Mouse (Mus musculus): Measurements from ENCODE around the gene Ubtd2. TPM values are rescaled to one million over a fixed set of nuclear protein-coding genes. Genes with fewer than 3 reads are reported as not detected.

Ubtd2 gene
- polyA plus RNA-seq, 1 experiment, result 1.6 TPM

- H3K27ac ChIP-seq (ENCODE audit: insufficient read depth, low read depth, low read length), result no peak overlapping the region
- no peaks in the 10 kb centered on the region for H3K36me3 ChIP-seq (ENCODE audit: control insufficient read depth, insufficient read depth, low read length)
- no peak for TF ChIP-seq POLR2A (IDR thresholded peaks at IDR 0.05; ENCODE audit: low read depth, low read length)
- TF ChIP-seq CTCF (IDR thresholded peaks at IDR 0.05; ENCODE audit: extremely low read depth, insufficient read length, insufficient replicate concordance, low read depth, low read length), result no peak
- no peak overlapping the region for H3K4me3 ChIP-seq (ENCODE audit: low read depth, low read length)
- no peaks in the 10 kb centered on the region for H3K4me1 ChIP-seq (ENCODE audit: control insufficient read depth, insufficient read depth, insufficient read length, low read length)
- no peaks in the 10 kb centered on the region for H3K27me3 ChIP-seq (ENCODE audit: control insufficient read depth, insufficient read depth, low read length)
- 68% methylated on average over 2 of the region's 2 CpGs for WGBS
Observed at GRCm38 (mm10) chr11:32464282-32464681, 9.1 kb downstream of the Ubtd2 start.

GRCm38 (mm10) chr11:32471925-32472324, 16.8 kb downstream of the Ubtd2 start:
- no peaks in the 10 kb centered on the region for H3K27me3 ChIP-seq (ENCODE audit: control insufficient read depth, insufficient read depth, low read length)
- H3K4me3 ChIP-seq (ENCODE audit: low read depth, low read length), result no peak overlapping the region
- TF ChIP-seq CTCF (IDR thresholded peaks at IDR 0.05; ENCODE audit: extremely low read depth, insufficient read length, insufficient replicate concordance, low read depth, low read length) (no peak), POLR2A (IDR thresholded peaks at IDR 0.05; ENCODE audit: low read depth, low read length) (no peak)
- WGBS, result 69% methylated on average over 2 of the region's 2 CpGs
- no peaks in the 10 kb centered on the region for H3K36me3 ChIP-seq (ENCODE audit: control insufficient read depth, insufficient read depth, low read length)
- no peak overlapping the region for H3K27ac ChIP-seq (ENCODE audit: insufficient read depth, low read depth, low read length)
- H3K4me1 ChIP-seq (ENCODE audit: control insufficient read depth, insufficient read depth, insufficient read length, low read length), result no peaks in the 10 kb centered on the region

GRCm38 (mm10) chr11:32474725-32475124, 19.6 kb downstream of the Ubtd2 start:
- H3K4me3 ChIP-seq (ENCODE audit: low read depth, low read length), result no peak overlapping the region
- no peaks in the 10 kb centered on the region for H3K4me1 ChIP-seq (ENCODE audit: control insufficient read depth, insufficient read depth, insufficient read length, low read length)
- 78% methylated on average over 3 of the region's 3 CpGs for WGBS
- no peak overlapping the region for H3K27ac ChIP-seq (ENCODE audit: insufficient read depth, low read depth, low read length)
- no peaks in the 10 kb centered on the region for H3K27me3 ChIP-seq (ENCODE audit: control insufficient read depth, insufficient read depth, low read length)
- H3K36me3 ChIP-seq (ENCODE audit: control insufficient read depth, insufficient read depth, low read length), result no peaks in the 10 kb centered on the region
- TF ChIP-seq POLR2A (IDR thresholded peaks at IDR 0.05; ENCODE audit: low read depth, low read length) (no peak), CTCF (IDR thresholded peaks at IDR 0.05; ENCODE audit: extremely low read depth, insufficient read length, insufficient replicate concordance, low read depth, low read length) (no peak)

GRCm38 (mm10) chr11:32475487-32476236, 20.5 kb downstream of the Ubtd2 start:
- H3K36me3 ChIP-seq (ENCODE audit: control insufficient read depth, insufficient read depth, low read length), result no peaks in the 10 kb centered on the region
- no peak overlapping the region for H3K27ac ChIP-seq (ENCODE audit: insufficient read depth, low read depth, low read length)
- H3K4me1 ChIP-seq (ENCODE audit: control insufficient read depth, insufficient read depth, insufficient read length, low read length), result no peaks in the 10 kb centered on the region
- H3K4me3 ChIP-seq (ENCODE audit: low read depth, low read length), result no peak overlapping the region
- TF ChIP-seq POLR2A (IDR thresholded peaks at IDR 0.05; ENCODE audit: low read depth, low read length) (no peak), CTCF (IDR thresholded peaks at IDR 0.05; ENCODE audit: extremely low read depth, insufficient read length, insufficient replicate concordance, low read depth, low read length) (no peak)
- no peaks in the 10 kb centered on the region for H3K27me3 ChIP-seq (ENCODE audit: control insufficient read depth, insufficient read depth, low read length)
- 77% methylated on average over 5 of the region's 5 CpGs for WGBS

GRCm38 (mm10) chr11:32481525-32481924, 26.4 kb downstream of the Ubtd2 start:
- 73% methylated on average over 2 of the region's 2 CpGs for WGBS
- Histone ChIP-seq H3K27me3 (ENCODE audit: control insufficient read depth, insufficient read depth, low read length) (no peaks in the 10 kb centered on the region), H3K4me3 (ENCODE audit: low read depth, low read length) (no peak overlapping the region), H3K4me1 (ENCODE audit: control insufficient read depth, insufficient read depth, insufficient read length, low read length) (no peaks in the 10 kb centered on the region), H3K27ac (ENCODE audit: insufficient read depth, low read depth, low read length) (no peak overlapping the region), H3K36me3 (ENCODE audit: control insufficient read depth, insufficient read depth, low read length) (no peaks in the 10 kb centered on the region)
- TF ChIP-seq POLR2A (IDR thresholded peaks at IDR 0.05; ENCODE audit: low read depth, low read length) (no peak), CTCF (IDR thresholded peaks at IDR 0.05; ENCODE audit: extremely low read depth, insufficient read length, insufficient replicate concordance, low read depth, low read length) (no peak)

- WGBS, result 46% methylated on average over 3 of the region's 3 CpGs
- Histone ChIP-seq H3K27me3 (ENCODE audit: control insufficient read depth, insufficient read depth, low read length) (no peaks in the 10 kb centered on the region), H3K4me1 (ENCODE audit: control insufficient read depth, insufficient read depth, insufficient read length, low read length) (peaks cover 4% of the 10 kb centered on the region; the same call in 1 of the 2 replicates), H3K36me3 (ENCODE audit: control insufficient read depth, insufficient read depth, low read length) (no peaks in the 10 kb centered on the region), H3K4me3 (ENCODE audit: low read depth, low read length) (no peak overlapping the region), H3K27ac (ENCODE audit: insufficient read depth, low read depth, low read length) (no peak overlapping the region)
- no peak for TF ChIP-seq POLR2A (IDR thresholded peaks at IDR 0.05; ENCODE audit: low read depth, low read length)
- no peak for TF ChIP-seq CTCF (IDR thresholded peaks at IDR 0.05; ENCODE audit: extremely low read depth, insufficient read length, insufficient replicate concordance, low read depth, low read length)
Observed at GRCm38 (mm10) chr11:32485290-32485689, 30.1 kb downstream of the Ubtd2 start.

- no peak overlapping the region for H3K27ac ChIP-seq (ENCODE audit: insufficient read depth, low read depth, low read length)
- peaks cover 4% of the 10 kb centered on the region; the same call in 1 of the 2 replicates for H3K4me1 ChIP-seq (ENCODE audit: control insufficient read depth, insufficient read depth, insufficient read length, low read length)
- H3K27me3 ChIP-seq (ENCODE audit: control insufficient read depth, insufficient read depth, low read length), result no peaks in the 10 kb centered on the region
- WGBS, result 58% methylated on average over 3 of the region's 3 CpGs
- no peak overlapping the region for H3K4me3 ChIP-seq (ENCODE audit: low read depth, low read length)
- no peak for TF ChIP-seq CTCF (IDR thresholded peaks at IDR 0.05; ENCODE audit: extremely low read depth, insufficient read length, insufficient replicate concordance, low read depth, low read length)
- no peaks in the 10 kb centered on the region for H3K36me3 ChIP-seq (ENCODE audit: control insufficient read depth, insufficient read depth, low read length)
Observed at GRCm38 (mm10) chr11:32486621-32487020, 31.5 kb downstream of the Ubtd2 start.

Data from small intestine, adult 2 months (tissue).